Mouse (Mus musculus) limb, embryonic 14.5 days (tissue): ENCODE results near the gene Irak2. TPM values are rescaled to one million over a fixed set of nuclear protein-coding genes. Genes with fewer than 3 reads are reported as not detected.

Experiments used
- ATAC-seq: fragments of 200-750 bp; cut with Nextera tagmentation; 2 replicates; pipeline ENCODE4 v1.8.0; 2017; ENCODE audit warnings: low read depth, moderate number of reproducible peaks, moderate TSS enrichment; ENCODE audit not compliant: low FRiP score
- DNase-seq: peaks from one replicate; pipeline ENCODE4 v3.0.0-alpha.2; 2015; ENCODE audit warnings: low spot score
- H3K27ac ChIP-seq: fragments of 300-500 bp; sonication (generic); replicated peaks from 2 replicates; pipeline ENCODE4 v1.5.1; 2014; ENCODE audit warnings: low read depth, mild to moderate bottlenecking, low read length, moderate library complexity, mixed read lengths
- H3K27me3 ChIP-seq: fragments of 300-500 bp; sonication (generic); 2 replicates; pipeline ENCODE4 v1.6.1; 2014; ENCODE audit warnings: low read length, mixed read lengths; ENCODE audit not compliant: control insufficient read depth, insufficient read depth
- H3K36me3 ChIP-seq: fragments of 300-500 bp; sonication (generic); 2 replicates; pipeline ENCODE4 v1.6.1; 2014; ENCODE audit warnings: mild to moderate bottlenecking, low read length, moderate library complexity, mixed read lengths; ENCODE audit not compliant: control insufficient read depth, insufficient read depth
- H3K4me1 ChIP-seq: fragments of 300-500 bp; sonication (generic); 2 replicates; pipeline ENCODE4 v1.6.1; 2014; ENCODE audit warnings: antibody characterized with exemption, low read length, mixed read lengths; ENCODE audit not compliant: control insufficient read depth, insufficient read depth
- H3K4me2 ChIP-seq: fragments of 300-500 bp; sonication (generic); replicated peaks from 2 replicates; pipeline ENCODE4 v1.6.1; 2014; ENCODE audit warnings: low read depth, mild to moderate bottlenecking, low read length, moderate library complexity; ENCODE audit not compliant: severe bottlenecking
- H3K4me3 ChIP-seq: fragments of 300-500 bp; sonication (generic); replicated peaks from 2 replicates; pipeline ENCODE4 v1.5.1; 2014; ENCODE audit warnings: low read length
- H3K9ac ChIP-seq: fragments of 300-500 bp; sonication (generic); 2 replicates; pipeline ENCODE4 v1.6.1; 2014; ENCODE audit warnings: mild to moderate bottlenecking, low read depth, low read length, moderate library complexity; ENCODE audit not compliant: severe bottlenecking
- H3K9me3 ChIP-seq: fragments of 300-500 bp; sonication (generic); 2 replicates; pipeline ENCODE4 v1.6.1; 2016; ENCODE audit warnings: low read length; ENCODE audit not compliant: control insufficient read depth
- POLR2A ChIP-seq: fragments of 200-500 bp; IDR thresholded peaks from 2 replicates; pipeline ENCODE4 v1.8.0; 2012; ENCODE audit warnings: inconsistent platforms, mild to moderate bottlenecking, moderate library complexity, borderline replicate concordance; ENCODE audit not compliant: insufficient read depth, insufficient read length; ENCODE audit errors: extremely low read depth
- WGBS: fragments of 180-500 bp; shearing (Covaris S2); extraction: QIAGEN DNeasy Blood & Tissue Kit; methylation state at CpG from one replicate; pipeline ENCODE4 v1.1.7; 2014; 5-methylcytosine and 5-hydroxymethylcytosine counted together
- polyA plus RNA-seq, 2 experiments: library from polyadenylated mRNA; depleted of rRNA in 1 of 2; stranded (reverse) in 1 of 2; unstranded in 1 of 2; fragments of >200 nt; fragmentation: Nextera tagmentation in 1 of 2; extraction: Ambion mirVana in 1 of 2; gene quantifications; 2 replicates each; pipeline versions ENCODE4 v1.2.1 to v1.2.3; 2012 to 2014

Irak2 gene
- polyA plus RNA-seq, 2 experiments, result 3.3 to 9.0 TPM

- ATAC-seq (peak; percentile 65; the same call in 1 of the 2 replicates), DNase-seq (peak; percentile 51)
- H3K4me1 ChIP-seq, result peaks cover 13% of the 10 kb centered on the region
- WGBS, result 6% methylated on average over 14 of the region's 14 CpGs
- 0 out of 2 replicates have a peak overlapping the region, but pooled peaks have one; percentile 4 for H3K27ac ChIP-seq
- no peaks in the 10 kb centered on the region for H3K36me3 ChIP-seq
- peak overlapping the region; percentile 38; the same call in 1 of the 2 replicates for H3K9ac ChIP-seq
- H3K27me3 ChIP-seq, result no peaks in the 10 kb centered on the region
- no peaks in the 10 kb centered on the region for H3K9me3 ChIP-seq
- no peak for TF ChIP-seq POLR2A
- H3K4me2 ChIP-seq, result peak overlapping the region; percentile 32; the same call in 1 of the 2 replicates
- 0 out of 2 replicates have a peak overlapping the region, but pooled peaks have one; percentile 4 for H3K4me3 ChIP-seq
These were observed 52.3 kb downstream of the Irak2 start for GRCm38 (mm10) chr6:113690400-113691083.

GRCm38 (mm10) chr6:113691084-113691462, 52.8 kb downstream of the Irak2 start:
- 73% methylated on average over 4 of the region's 4 CpGs for whole genome bisulfite sequencing
- H3K4me2 ChIP-seq, result peak overlapping the region; percentile 32; the same call in 1 of the 2 replicates

GRCm38 (mm10) chr6:113692661-113693133, 54.4 kb downstream of the Irak2 start:
- H3K27ac ChIP-seq, result no peak overlapping the region
- no peak overlapping the region for H3K4me2 ChIP-seq
- H3K4me1 ChIP-seq, result peaks cover 20% of the 10 kb centered on the region
- no peak for ATAC-seq
- no peak overlapping the region for H3K9ac ChIP-seq
- no peak overlapping the region for H3K4me3 ChIP-seq
- H3K36me3 ChIP-seq, result no peaks in the 10 kb centered on the region
- H3K27me3 ChIP-seq, result no peaks in the 10 kb centered on the region
- DNase-seq, result no peak
- 70% methylated on average over 5 of the region's 5 CpGs for WGBS
- no peak for TF ChIP-seq POLR2A
- no peaks in the 10 kb centered on the region for H3K9me3 ChIP-seq

More at GRCm38 (mm10) chr6:113691084-113691462, 52.8 kb downstream of the Irak2 start:
- Histone ChIP-seq H3K27me3 (no peaks in the 10 kb centered on the region), H3K4me1 (peaks cover 16% of the 10 kb centered on the region), H3K36me3 (no peaks in the 10 kb centered on the region), H3K9ac (no peak overlapping the region; the same call in 1 of the 2 replicates), H3K9me3 (no peaks in the 10 kb centered on the region), H3K4me3 (no peak overlapping the region), H3K27ac (0 out of 2 replicates have a peak overlapping the region, but pooled peaks have one; percentile 4)
- DNase-seq (no peak), ATAC-seq (no peak)
- TF ChIP-seq POLR2A, result no peak

- Histone ChIP-seq H3K9ac (no peak overlapping the region), H3K9me3 (no peaks in the 10 kb centered on the region), H3K4me1 (peaks cover 25% of the 10 kb centered on the region), H3K4me3 (no peak overlapping the region), H3K4me2 (no peak overlapping the region), H3K27ac (no peak overlapping the region), H3K27me3 (no peaks in the 10 kb centered on the region), H3K36me3 (no peaks in the 10 kb centered on the region)
- WGBS, result 90% methylated on average over 5 of the region's 5 CpGs
- DNase-seq, result no peak
- TF ChIP-seq POLR2A, result no peak
- ATAC-seq, result no peak
These were observed 55.1 kb downstream of the Irak2 start for GRCm38 (mm10) chr6:113693377-113693776.

GRCm38 (mm10) chr6:113695203-113695602, 56.9 kb downstream of the Irak2 start:
- H3K4me1 ChIP-seq, result peaks cover 25% of the 10 kb centered on the region
- no peaks in the 10 kb centered on the region for H3K27me3 ChIP-seq
- no peak overlapping the region for H3K4me3 ChIP-seq
- TF ChIP-seq POLR2A, result no peak
- H3K9ac ChIP-seq, result no peak overlapping the region
- 17% methylated on average over 1 of the region's 1 CpGs for WGBS
- H3K9me3 ChIP-seq, result no peaks in the 10 kb centered on the region
- no peak overlapping the region for H3K27ac ChIP-seq
- H3K36me3 ChIP-seq, result peaks cover 7% of the 10 kb centered on the region
- H3K4me2 ChIP-seq, result no peak overlapping the region
- no peak for DNase-seq
- ATAC-seq, result no peak
